Mouse (Mus musculus): ENCODE results near the gene H2al1i. TPM values are rescaled to one million over a fixed set of nuclear protein-coding genes. Genes with fewer than 3 reads are reported as not detected.
"Not testable (repeated sequence)": the region's sequence is repeated elsewhere in the genome, so short reads cannot be mapped to it uniquely, and the experiment has no call there.

The H2al1i gene
- not detected for total RNA-seq (2021)
- long read RNA-seq, experiment 1 = 0 reads
- long read RNA-seq, experiment 2 = 0 reads

GRCm38 (mm10) chrX:11324359-11324758 is at the start of gene H2al1i:
Gene H2al1i (plus strand): TSS chrX:11324659.
- DNase-seq (ENCODE audit: low spot score in 2 of 2) = not testable (repeated sequence)

DNA sequence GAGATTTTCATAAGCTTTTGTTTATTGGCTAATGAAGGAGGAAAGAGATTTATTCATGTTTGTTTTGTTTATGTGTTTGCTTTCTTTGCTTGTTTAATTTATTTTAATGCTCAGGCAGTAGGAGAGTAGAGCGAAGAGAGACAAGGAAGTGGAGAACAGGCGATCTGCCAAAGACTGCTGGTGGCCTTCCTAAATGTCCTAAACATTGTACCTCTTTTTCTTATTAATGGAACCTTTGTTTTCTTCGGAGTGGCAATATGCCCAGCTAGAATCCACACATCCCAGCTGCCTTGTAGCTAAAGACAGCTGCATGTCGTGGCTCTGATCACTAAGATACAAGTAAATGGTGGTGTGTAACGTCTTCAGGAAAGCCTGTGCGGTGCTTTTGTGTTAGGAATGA is 47.4 kb upstream of the H2al1i start:
- DNase-seq (ENCODE audit: low spot score in 2 of 2) = no peak

DNA sequence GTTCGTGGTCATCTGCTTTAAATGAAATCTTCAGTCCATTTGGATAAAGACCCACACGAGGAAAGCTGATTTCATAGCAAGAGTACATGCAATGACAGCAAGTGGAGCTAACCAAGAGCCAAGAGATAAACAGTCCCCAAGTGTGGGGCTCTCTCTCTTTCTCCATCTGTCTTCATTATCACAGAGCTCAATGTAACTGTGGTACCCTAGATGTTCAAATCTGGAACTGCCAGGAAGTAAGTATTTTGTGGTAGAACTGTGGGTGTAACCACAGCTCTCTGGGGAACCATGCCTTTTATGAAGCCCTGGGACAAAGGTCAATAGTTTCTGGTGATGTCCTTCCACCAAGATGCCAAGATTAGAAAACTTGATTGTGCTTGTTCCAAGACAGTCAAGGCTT is 43.7 kb upstream of the H2al1i start:
- DNase-seq (ENCODE audit: low spot score in 2 of 2) = no peak

DNA sequence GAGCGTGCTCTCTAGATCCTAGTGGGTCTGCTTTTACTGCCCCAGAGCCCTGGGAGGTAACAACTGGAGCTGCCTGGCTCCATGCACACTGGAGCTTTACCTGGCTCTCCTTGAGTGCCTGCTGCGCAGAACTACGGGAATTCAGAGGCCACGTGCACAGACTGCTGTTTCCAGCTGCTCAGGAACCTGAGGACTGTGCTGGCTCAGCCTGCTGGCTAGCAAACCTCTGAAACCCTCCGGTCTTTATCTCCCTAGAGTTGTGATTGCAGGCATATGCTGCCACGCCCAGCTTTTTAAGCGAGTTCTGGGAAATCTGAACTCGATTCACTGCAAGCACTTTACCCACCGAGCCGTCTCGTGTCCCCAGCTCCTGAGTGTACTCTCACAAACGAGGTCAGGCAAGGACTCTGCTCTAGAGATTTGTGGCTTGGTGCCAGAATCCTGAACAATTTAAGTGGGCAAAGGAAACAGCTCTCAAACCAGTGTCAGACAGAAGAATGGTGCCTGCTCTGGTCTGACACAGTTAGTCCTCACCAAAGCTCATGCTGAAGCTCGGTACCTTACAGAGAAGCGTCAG is 36.1 kb upstream of the H2al1i start:
- DNase-seq (ENCODE audit: low spot score in 2 of 2) = no peak

DNA sequence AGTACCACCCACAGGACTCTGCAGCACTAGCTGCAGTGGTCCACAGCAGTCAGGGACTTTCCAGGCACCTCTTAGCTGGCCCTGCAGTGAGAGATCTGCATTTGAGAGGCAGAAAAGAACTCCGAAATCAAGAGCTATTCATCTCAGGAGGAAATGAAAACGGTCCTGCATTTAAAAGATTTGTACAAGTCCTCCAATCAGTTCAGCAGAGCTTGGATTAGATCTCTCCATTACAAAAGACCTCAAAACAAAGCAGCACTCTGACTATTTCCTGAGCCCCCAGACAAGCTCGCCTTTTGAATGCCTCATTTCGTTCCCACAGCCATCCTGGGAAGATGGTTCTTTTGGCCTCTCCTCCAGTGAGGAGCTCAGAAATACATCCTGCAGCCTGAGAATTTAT is 35.2 kb upstream of the H2al1i start:
- DNase-seq (ENCODE audit: low spot score in 2 of 2) = no peak

DNA sequence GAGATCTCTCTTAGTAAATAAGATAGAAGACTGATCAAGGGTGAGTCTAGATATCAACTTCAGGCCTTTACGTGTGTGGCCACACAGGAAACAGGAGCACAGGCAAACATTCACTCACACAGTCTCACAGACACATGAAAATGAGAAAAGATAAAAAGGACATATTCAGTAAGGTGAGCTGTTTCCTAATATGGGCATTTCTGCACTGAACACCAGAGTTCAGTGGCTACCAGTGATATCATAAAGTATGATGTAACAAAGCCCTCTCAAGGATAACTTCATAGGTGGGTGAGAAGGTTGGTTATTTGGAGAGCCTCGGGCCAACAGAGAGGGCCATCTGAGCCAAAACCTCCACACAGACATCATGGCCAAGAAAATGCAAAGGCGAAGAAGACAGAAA is 25.5 kb upstream of the H2al1i start, which contains the start of gene H2al1a:
Gene H2al1a, plus strand, starts transcription at position 301 of the 400 bp plus-strand sequence.
- DNase-seq (ENCODE audit: low spot score in 2 of 2) = not testable (repeated sequence)

DNA sequence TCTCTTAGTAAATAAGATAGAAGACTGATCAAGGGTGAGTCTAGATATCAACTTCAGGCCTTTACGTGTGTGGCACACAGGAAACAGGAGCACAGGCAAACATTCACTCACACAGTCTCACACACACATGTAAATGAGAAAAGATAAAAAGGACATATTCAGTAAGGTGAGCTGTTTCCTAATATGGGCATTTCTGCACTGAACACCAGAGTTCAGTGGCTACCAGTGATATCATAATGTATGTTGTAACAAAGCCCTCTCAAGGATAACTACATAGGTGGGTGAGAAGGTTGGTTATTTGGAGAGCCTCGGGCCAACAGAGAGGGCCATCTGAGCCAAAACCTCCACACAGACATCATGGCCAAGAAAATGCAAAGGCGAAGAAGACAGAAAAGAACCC is 22.3 kb upstream of the H2al1i start, which contains the start of gene H2al1b:
Gene H2al1b, plus strand, starts transcription at position 301 of the 400 bp plus-strand sequence.
- not testable (repeated sequence) for DNase-seq (ENCODE audit: low spot score in 2 of 2)

GRCm38 (mm10) chrX:11305355-11305754 is 19.1 kb upstream of the H2al1i start, which contains the start of gene H2al1c:
Gene H2al1c (plus strand): TSS chrX:11305655.
- DNase-seq (ENCODE audit: low spot score in 2 of 2) = not testable (repeated sequence)

DNA sequence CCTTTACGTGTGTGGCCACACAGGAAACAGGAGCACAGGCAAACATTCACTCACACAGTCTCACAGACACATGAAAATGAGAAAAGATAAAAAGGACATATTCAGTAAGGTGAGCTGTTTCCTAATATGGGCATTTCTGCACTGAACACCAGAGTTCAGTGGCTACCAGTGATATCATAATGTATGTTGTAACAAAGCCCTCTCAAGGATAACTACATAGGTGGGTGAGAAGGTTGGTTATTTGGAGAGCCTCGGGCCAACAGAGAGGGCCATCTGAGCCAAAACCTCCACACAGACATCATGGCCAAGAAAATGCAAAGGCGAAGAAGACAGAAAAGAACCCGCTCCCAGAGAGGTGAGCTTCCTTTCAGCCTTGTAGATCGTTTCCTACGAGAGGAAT is 15.9 kb upstream of the H2al1i start, which contains the start of gene H2al1d:
Gene H2al1d, plus strand, starts transcription at position 301 of the 400 bp plus-strand sequence.
- DNase-seq (ENCODE audit: low spot score in 2 of 2) = not testable (repeated sequence)

DNA sequence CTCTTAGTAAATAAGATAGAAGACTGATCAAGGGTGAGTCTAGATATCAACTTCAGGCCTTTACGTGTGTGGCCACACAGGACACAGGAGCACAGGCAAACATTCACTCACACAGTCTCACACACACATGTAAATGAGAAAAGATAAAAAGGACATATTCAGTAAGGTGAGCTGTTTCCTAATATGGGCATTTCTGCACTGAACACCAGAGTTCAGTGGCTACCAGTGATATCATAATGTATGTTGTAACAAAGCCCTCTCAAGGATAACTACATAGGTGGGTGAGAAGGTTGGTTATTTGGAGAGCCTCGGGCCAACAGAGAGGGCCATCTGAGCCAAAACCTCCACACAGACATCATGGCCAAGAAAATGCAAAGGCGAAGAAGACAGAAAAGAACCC is 12.8 kb upstream of the H2al1i start, which contains the start of gene H2al1e:
Gene H2al1e, plus strand, starts transcription at position 301 of the 400 bp plus-strand sequence.
- DNase-seq (ENCODE audit: low spot score in 2 of 2) = not testable (repeated sequence)

- not testable (repeated sequence) for DNase-seq (ENCODE audit: low spot score in 2 of 2)
These were observed 9.6 kb upstream of the H2al1i start, which contains the start of gene H2al1f for GRCm38 (mm10) chrX:11314858-11315257. Gene H2al1f (plus strand): TSS chrX:11315158.

GRCm38 (mm10) chrX:11317956-11318355 is 6.5 kb upstream of the H2al1i start, which contains the start of gene H2al1g:
Gene H2al1g (plus strand): TSS chrX:11318256.
- not testable (repeated sequence) for DNase-seq (ENCODE audit: low spot score in 2 of 2)

- DNase-seq (ENCODE audit: low spot score in 2 of 2) = not testable (repeated sequence)
These were observed 3.3 kb upstream of the H2al1i start, which contains the start of gene H2al1h for GRCm38 (mm10) chrX:11321192-11321591. Gene H2al1h (plus strand): TSS chrX:11321492.

DNA sequence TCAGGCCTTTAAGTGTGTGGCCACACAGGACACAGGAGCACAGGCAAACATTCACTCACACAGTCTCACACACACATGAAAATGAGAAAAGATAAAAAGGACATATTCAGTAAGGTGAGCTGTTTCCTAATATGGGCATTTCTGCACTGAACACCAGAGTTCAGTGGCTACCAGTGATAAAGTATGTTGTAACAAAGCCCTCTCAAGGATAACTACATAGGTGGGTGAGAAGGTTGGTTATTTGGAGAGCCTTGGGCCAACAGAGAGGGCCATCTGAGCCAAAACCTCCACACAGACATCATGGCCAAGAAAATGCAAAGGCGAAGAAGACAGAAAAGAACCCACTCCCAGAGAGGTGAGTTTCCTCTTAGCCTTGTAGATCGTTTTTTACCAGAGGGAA is 3.1 kb downstream of the H2al1i start, which contains the start of gene H2al1j:
Gene H2al1j, plus strand, starts transcription at position 301 of the 400 bp plus-strand sequence.
- DNase-seq (ENCODE audit: low spot score in 2 of 2) = not testable (repeated sequence)

DNA sequence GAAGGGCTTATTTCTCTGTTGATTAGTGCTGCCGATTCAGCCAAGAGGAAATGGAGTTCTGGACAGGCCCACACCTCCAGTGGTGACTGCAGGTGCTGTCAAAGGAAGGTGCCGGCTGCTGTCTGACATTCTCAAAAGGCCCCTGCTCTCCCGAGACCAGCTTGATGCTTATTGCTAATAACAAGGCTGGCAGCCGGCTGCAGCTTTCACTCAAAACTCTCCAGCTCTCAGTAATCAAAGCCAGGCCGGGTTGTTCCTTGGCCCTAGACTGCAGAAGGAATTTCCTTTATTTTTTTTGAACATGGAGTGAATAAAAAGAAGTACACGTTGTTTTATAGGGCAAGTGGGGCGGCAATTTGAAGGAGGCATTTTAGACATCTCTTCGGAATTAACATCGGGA is 21.3 kb downstream of the H2al1i start:
- DNase-seq (ENCODE audit: low spot score in 2 of 2) = no peak

GRCm38 (mm10) chrX:11346756-11347155 is 22.3 kb downstream of the H2al1i start:
- no peak for DNase-seq (ENCODE audit: low spot score in 2 of 2)

- no peak for DNase-seq (ENCODE audit: low spot score in 2 of 2)
These were observed 36.4 kb downstream of the H2al1i start for GRCm38 (mm10) chrX:11360823-11361222.

GRCm38 (mm10) chrX:11361261-11361660 is 36.8 kb downstream of the H2al1i start:
- DNase-seq (ENCODE audit: low spot score in 2 of 2) = no peak

DNA sequence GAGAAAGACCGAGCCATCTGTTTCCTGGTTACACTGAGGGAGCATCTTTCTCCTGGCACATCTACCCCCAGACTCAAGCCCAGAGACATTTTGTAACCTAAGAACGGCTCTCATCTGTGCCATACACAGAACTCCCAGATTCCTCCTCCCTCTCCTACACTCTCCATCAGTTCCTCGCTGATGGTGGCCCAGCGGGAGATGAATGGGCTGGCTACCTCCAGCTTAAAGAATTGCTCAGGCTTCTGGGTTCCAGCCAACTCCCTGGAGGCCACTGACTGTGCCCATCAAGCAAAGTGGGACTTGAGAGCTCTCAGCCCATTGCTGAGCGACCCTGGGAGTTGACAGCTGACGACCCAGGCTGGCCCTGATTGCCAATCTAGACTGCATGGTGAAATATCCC is 39.4 kb downstream of the H2al1i start:
- DNase-seq (ENCODE audit: low spot score in 2 of 2) = no peak

- no peak for DNase-seq (ENCODE audit: low spot score in 2 of 2)
These were observed 40.7 kb downstream of the H2al1i start for GRCm38 (mm10) chrX:11365151-11365550.

Measured in gastrocnemius, postnatal 4 days (tissue).